Mouse (Mus musculus): ENCODE data around the gene Galnt7. TPM values are rescaled to one million over a fixed set of nuclear protein-coding genes. Genes with fewer than 3 reads are reported as not detected.

The Galnt7 gene
- total and polyA plus RNA-seq, 2 experiments from 2014 or later: 6.6 to 6.8 TPM

GRCm38 (mm10) chr8:57540110-57540838, 112.6 kb downstream of the Galnt7 start:
- peak; percentile 85 for TF ChIP-seq CTCF (IDR thresholded peaks at IDR 0.05; ENCODE audit: low read depth)
- no peak overlapping the region for H3K9ac ChIP-seq (replicated peaks; ENCODE audit: low read length)
- no peaks in the 10 kb centered on the region for H3K9me3 ChIP-seq (ENCODE audit: low read length)
- no peak overlapping the region for H3K4me3 ChIP-seq (ENCODE audit: low read length)
- ATAC-seq (peak; percentile 69), DNase-seq (ENCODE audit: low spot score) (peak; percentile 93)
- no peak overlapping the region for H3K27ac ChIP-seq
- H3K4me1 ChIP-seq (ENCODE audit: insufficient read depth, low read length): no peaks in the 10 kb centered on the region
- 43% methylated on average over 12 of the region's 12 CpGs for WGBS
- H3K4me2 ChIP-seq (ENCODE audit: low read depth, low read length): no peak overlapping the region
- H3K36me3 ChIP-seq (ENCODE audit: insufficient read depth, low read length): no peaks in the 10 kb centered on the region; the same call in 1 of the 2 replicates
- no peaks in the 10 kb centered on the region for H3K27me3 ChIP-seq (ENCODE audit: insufficient read depth, low read length)

- no peak overlapping the region for H3K27ac ChIP-seq
- no peak for DNase-seq (ENCODE audit: low spot score)
- 87% methylated on average over 7 of the region's 7 CpGs for WGBS
- H3K4me3 ChIP-seq (ENCODE audit: low read length): no peak overlapping the region
- no peak overlapping the region for H3K4me2 ChIP-seq (ENCODE audit: low read depth, low read length)
- no peaks in the 10 kb centered on the region for H3K4me1 ChIP-seq (ENCODE audit: insufficient read depth, low read length)
- no peak for ATAC-seq
- no peak for TF ChIP-seq CTCF (IDR thresholded peaks at IDR 0.05; ENCODE audit: low read depth)
- H3K36me3 ChIP-seq (ENCODE audit: insufficient read depth, low read length): no peaks in the 10 kb centered on the region; the same call in 1 of the 2 replicates
- no peak overlapping the region for H3K9ac ChIP-seq (replicated peaks; ENCODE audit: low read length)
- H3K27me3 ChIP-seq (ENCODE audit: insufficient read depth, low read length): no peaks in the 10 kb centered on the region
- H3K9me3 ChIP-seq (ENCODE audit: low read length): no peaks in the 10 kb centered on the region
Observed at GRCm38 (mm10) chr8:57538601-57539000, 114.2 kb downstream of the Galnt7 start.

- Histone ChIP-seq H3K27me3 (ENCODE audit: insufficient read depth, low read length) (no peaks in the 10 kb centered on the region), H3K4me3 (ENCODE audit: low read length) (no peak overlapping the region), H3K4me2 (ENCODE audit: low read depth, low read length) (no peak overlapping the region), H3K4me1 (ENCODE audit: insufficient read depth, low read length) (no peaks in the 10 kb centered on the region), H3K9ac (replicated peaks; ENCODE audit: low read length) (no peak overlapping the region), H3K36me3 (ENCODE audit: insufficient read depth, low read length) (no peaks in the 10 kb centered on the region; the same call in 1 of the 2 replicates), H3K27ac (no peak overlapping the region), H3K9me3 (ENCODE audit: low read length) (no peaks in the 10 kb centered on the region)
- 96% methylated on average over 6 of the region's 6 CpGs for WGBS
- ATAC-seq (no peak), DNase-seq (ENCODE audit: low spot score) (no peak)
- TF ChIP-seq CTCF (IDR thresholded peaks at IDR 0.05; ENCODE audit: low read depth): no peak
Observed at GRCm38 (mm10) chr8:57536167-57536566, 116.7 kb downstream of the Galnt7 start.

GRCm38 (mm10) chr8:57534495-57534894, 118.3 kb downstream of the Galnt7 start:
- DNase-seq (ENCODE audit: low spot score) (no peak), ATAC-seq (no peak)
- Histone ChIP-seq H3K4me3 (ENCODE audit: low read length) (no peak overlapping the region), H3K27me3 (ENCODE audit: insufficient read depth, low read length) (no peaks in the 10 kb centered on the region), H3K9ac (replicated peaks; ENCODE audit: low read length) (no peak overlapping the region), H3K9me3 (ENCODE audit: low read length) (no peaks in the 10 kb centered on the region), H3K27ac (no peak overlapping the region), H3K4me2 (ENCODE audit: low read depth, low read length) (no peak overlapping the region), H3K36me3 (ENCODE audit: insufficient read depth, low read length) (no peaks in the 10 kb centered on the region; the same call in 1 of the 2 replicates), H3K4me1 (ENCODE audit: insufficient read depth, low read length) (no peaks in the 10 kb centered on the region)
- 70% methylated on average over 4 of the region's 4 CpGs for WGBS
- TF ChIP-seq CTCF (IDR thresholded peaks at IDR 0.05; ENCODE audit: low read depth): no peak

- Histone ChIP-seq H3K27ac (no peak overlapping the region), H3K4me1 (ENCODE audit: insufficient read depth, low read length) (no peaks in the 10 kb centered on the region), H3K9me3 (ENCODE audit: low read length) (no peaks in the 10 kb centered on the region), H3K27me3 (ENCODE audit: insufficient read depth, low read length) (no peaks in the 10 kb centered on the region), H3K36me3 (ENCODE audit: insufficient read depth, low read length) (no peaks in the 10 kb centered on the region; the same call in 1 of the 2 replicates), H3K4me3 (ENCODE audit: low read length) (no peak overlapping the region), H3K4me2 (ENCODE audit: low read depth, low read length) (no peak overlapping the region), H3K9ac (replicated peaks; ENCODE audit: low read length) (no peak overlapping the region)
- no peak for ATAC-seq
- TF ChIP-seq CTCF (IDR thresholded peaks at IDR 0.05; ENCODE audit: low read depth): no peak
- 92% methylated on average over 4 of the region's 4 CpGs for WGBS
- no peak for DNase-seq (ENCODE audit: low spot score)
Observed at GRCm38 (mm10) chr8:57533106-57533505, 119.7 kb downstream of the Galnt7 start.

- Histone ChIP-seq H3K4me1 (ENCODE audit: insufficient read depth, low read length) (no peaks in the 10 kb centered on the region), H3K4me2 (ENCODE audit: low read depth, low read length) (no peak overlapping the region), H3K9me3 (ENCODE audit: low read length) (no peaks in the 10 kb centered on the region), H3K9ac (replicated peaks; ENCODE audit: low read length) (no peak overlapping the region), H3K27ac (no peak overlapping the region), H3K36me3 (ENCODE audit: insufficient read depth, low read length) (no peaks in the 10 kb centered on the region; the same call in 1 of the 2 replicates), H3K27me3 (ENCODE audit: insufficient read depth, low read length) (no peaks in the 10 kb centered on the region), H3K4me3 (ENCODE audit: low read length) (no peak overlapping the region)
- DNase-seq (ENCODE audit: low spot score) (peak; percentile 54), ATAC-seq (no peak)
- peak; percentile 57 for TF ChIP-seq CTCF (IDR thresholded peaks at IDR 0.05; ENCODE audit: low read depth)
- WGBS: 65% methylated on average over 2 of the region's 2 CpGs
Observed at GRCm38 (mm10) chr8:57532223-57532622, 120.6 kb downstream of the Galnt7 start.

Measured in hindbrain, postnatal 0 days (tissue).